Mouse (Mus musculus) small intestine, adult 2 months (tissue): ENCODE results near the gene Cysrt1.
"Not testable (repeated sequence)": the region's sequence is repeated elsewhere in the genome, so short reads cannot be mapped to it uniquely, and the experiment has no call there.

ENCODE experiments used
- CTCF ChIP-seq: fragments of 200-500 bp; IDR thresholded peaks from 2 replicates; pipeline ENCODE4 v1.5.1; 2012; ENCODE audit warnings: low read depth, mild to moderate bottlenecking, control low read depth, inconsistent platforms, low read length, moderate library complexity, mixed read lengths; ENCODE audit not compliant: insufficient replicate concordance, insufficient read length; ENCODE audit errors: extremely low read depth
- POLR2A ChIP-seq: fragments of 200-500 bp; IDR thresholded peaks from 2 replicates; pipeline ENCODE4 v1.6.1; 2012; ENCODE audit warnings: low read depth, mild to moderate bottlenecking, control low read depth, inconsistent platforms, low read length, moderate library complexity

DNA sequence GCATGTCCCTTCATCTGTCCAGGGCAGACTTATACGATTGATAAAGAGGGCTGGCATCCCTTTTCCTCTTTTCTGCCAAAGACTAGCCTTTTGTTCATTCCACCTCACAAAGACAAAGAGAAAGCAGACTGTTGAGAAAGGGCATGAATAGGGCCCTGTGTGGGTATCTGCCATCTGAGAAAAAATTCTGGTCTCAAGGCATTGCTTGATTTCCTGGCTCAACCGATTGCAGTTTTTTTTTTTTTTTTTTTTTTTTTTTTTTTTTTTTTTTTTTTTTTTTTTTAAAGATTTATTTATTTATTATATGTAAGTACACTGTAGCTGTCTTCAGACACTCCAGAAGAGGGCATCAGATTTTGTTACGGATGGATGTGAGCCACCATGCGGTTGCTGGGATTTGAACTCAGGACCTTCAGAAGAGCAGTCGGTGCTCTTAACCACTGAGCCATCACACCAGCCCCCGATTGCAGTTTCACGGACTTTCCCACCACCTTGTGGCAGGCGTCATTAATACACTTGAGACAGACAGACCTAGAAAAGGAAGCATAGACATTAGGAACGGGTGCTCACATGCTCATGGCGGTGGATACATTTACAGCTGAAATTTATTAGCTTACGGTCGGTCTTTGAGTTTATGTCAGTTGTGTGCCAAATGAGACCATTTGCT is 14.3 kb upstream of the Cysrt1 start:
- TF ChIP-seq CTCF, POLR2A: not testable (repeated sequence)
